Mouse (Mus musculus): ENCODE data around the gene Tgoln1.
A peak's percentile ranks its signal among the peaks of the same experiment; 100 is the strongest.

Gene Tgoln1

GRCm38 (mm10) chr6:72597083-72597874 is 19.5 kb downstream of the Tgoln1 start:
- DNase-seq (ENCODE audit: low read depth, low spot score), result peak; percentile 18

DNA sequence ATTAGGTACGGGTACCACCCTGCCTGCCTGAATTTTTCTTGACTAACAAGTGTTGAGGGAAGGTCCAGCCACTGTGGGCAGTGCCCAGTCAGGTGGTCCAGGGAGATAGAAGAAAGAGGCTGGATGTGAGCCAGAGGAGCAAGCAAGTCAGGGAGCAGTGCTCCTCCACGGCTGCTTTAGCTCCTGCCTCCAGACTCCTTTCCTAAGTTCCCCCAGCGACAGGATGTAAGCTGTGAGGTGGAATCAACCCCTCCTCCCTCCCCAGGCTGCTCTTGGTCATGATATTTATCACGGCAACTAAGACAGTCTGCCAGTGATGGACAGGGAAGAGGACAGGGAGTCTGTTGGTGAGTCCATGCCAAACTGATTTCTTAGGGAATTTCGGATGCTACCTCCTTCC is 22.9 kb downstream of the Tgoln1 start:
- DNase-seq (ENCODE audit: low read depth, low spot score), result no peak

- DNase-seq (ENCODE audit: low read depth, low spot score), result no peak
Observed at GRCm38 (mm10) chr6:72593011-72593803, 23.6 kb downstream of the Tgoln1 start.

GRCm38 (mm10) chr6:72590111-72590510 is 26.7 kb downstream of the Tgoln1 start:
- DNase-seq (ENCODE audit: low read depth, low spot score), result no peak

DNA sequence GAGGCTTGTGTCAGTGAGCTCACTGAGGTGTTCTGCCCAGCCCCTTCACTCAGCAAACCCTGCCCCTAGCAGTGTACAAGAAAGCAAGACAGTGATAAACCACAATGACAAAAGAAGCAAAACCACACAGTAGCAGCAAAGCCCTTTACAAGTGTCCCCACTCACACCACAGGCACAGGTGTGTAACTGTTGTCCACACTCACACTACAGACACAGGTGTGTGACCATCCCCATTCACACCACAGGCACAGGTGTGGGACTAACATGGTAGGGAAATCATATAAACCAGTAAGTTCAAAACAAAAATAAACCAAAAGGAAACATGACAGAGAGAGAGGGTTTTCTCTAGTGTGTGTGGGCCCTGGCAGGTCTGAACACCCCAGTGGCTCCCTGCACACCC is 28.5 kb downstream of the Tgoln1 start:
- no peak for DNase-seq (ENCODE audit: low read depth, low spot score)

DNA sequence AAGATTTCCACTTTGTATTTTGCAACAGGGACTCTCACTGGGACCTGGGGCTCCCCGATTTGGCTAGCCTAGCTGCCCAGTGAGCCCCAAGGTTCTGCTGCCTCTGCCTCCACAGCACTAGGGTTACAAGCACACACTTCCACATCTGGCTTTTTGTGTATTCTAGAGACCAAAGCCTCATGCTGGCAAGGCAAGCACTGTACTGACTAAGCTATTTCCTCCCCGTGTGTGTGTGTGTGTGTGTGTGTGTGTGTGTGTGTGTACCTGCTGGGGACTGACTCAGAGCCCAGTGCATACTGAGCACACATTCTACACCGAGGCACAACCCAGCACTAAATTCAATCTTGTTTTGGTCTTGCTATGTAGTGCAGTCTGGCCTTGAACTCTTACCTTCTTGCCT is 30.1 kb downstream of the Tgoln1 start:
- no peak for DNase-seq (ENCODE audit: low read depth, low spot score)

- DNase-seq (ENCODE audit: low read depth, low spot score), result no peak
Observed at GRCm38 (mm10) chr6:72584154-72584553, 32.6 kb downstream of the Tgoln1 start.

DNA sequence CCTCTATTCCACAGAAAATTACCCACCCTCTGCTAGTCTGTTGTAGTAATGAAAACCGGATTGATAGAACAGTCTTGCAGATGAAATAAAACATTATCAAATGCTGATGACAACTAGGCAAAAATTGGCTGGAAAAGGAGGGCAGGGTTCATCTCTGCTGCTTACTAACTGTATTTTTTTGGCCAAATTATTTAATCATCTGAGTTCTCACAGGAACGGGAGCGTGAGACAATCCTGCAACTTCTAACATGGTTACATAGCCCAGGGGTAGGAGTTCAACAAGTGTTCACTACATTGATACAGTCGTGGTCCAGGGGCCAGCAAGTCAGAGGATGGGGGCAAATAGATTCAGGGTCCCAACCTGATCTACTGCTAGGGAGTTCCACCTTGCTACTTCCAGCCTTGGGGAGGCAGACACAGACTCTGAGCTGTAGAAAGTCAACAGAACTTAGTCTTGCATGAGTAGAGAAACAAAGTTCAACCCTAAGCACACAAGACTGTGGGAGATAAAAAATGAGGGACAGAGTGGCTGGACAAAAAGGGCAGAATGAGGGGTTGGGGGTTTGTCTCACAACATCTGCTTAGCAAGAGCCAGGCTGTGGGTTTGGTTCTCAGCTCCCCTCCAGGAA is 33.5 kb downstream of the Tgoln1 start:
- no peak for DNase-seq (ENCODE audit: low read depth, low spot score)

GRCm38 (mm10) chr6:72581625-72582382 is 35.0 kb downstream of the Tgoln1 start:
- no peak for DNase-seq (ENCODE audit: low read depth, low spot score)

DNA sequence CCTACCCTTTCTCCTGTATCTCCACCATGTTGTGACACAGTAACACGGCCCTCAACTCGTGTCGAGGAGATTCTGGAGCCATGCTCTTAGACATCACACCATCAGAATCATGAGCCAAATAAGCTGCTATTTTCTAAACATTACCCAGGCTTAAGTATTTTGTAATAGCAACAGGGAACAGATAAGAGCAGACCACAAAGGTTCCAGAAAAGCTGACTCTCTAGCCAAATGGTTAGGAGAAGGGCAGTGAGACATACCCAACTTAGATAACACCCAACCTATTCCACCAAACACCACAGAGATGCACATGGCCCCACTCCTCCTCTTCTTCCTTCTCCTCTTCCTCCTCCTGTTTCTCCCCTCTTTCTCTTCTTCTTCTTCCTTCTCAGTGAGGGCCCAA is 40.8 kb downstream of the Tgoln1 start:
- no peak for DNase-seq (ENCODE audit: low read depth, low spot score)

- DNase-seq (ENCODE audit: low read depth, low spot score), result no peak
Observed at GRCm38 (mm10) chr6:72571826-72572225, 45.0 kb downstream of the Tgoln1 start.

- DNase-seq (ENCODE audit: low read depth, low spot score), result no peak
Observed at GRCm38 (mm10) chr6:72570644-72571397, 46.0 kb downstream of the Tgoln1 start.

GRCm38 (mm10) chr6:72568736-72569135 is 48.1 kb downstream of the Tgoln1 start:
- DNase-seq (ENCODE audit: low read depth, low spot score), result no peak

DNA sequence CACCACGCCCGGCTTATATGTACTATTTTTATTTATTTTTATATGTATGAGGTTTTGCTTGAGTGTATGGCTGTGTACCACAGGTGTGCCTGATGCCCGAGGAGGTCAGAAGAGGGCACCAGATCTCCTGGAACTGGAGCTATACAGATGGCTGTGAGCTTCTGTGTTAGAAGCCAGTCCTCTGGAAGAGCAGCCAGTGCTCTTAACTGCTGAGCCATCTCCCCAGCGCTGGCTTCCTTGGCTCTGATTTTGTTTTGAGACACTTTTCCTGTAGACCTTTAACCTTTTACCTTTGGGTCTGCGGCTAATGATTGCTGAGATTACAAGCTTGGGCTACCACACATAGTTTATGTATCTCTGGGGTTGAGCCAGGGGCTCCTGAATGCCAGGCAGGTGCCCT is 49.3 kb downstream of the Tgoln1 start:
- DNase-seq (ENCODE audit: low read depth, low spot score), result no peak

GRCm38 (mm10) chr6:72566044-72566443 is 50.8 kb downstream of the Tgoln1 start:
- DNase-seq (ENCODE audit: low read depth, low spot score), result peak; percentile 91

- no peak for DNase-seq (ENCODE audit: low read depth, low spot score)
Observed at GRCm38 (mm10) chr6:72565506-72565905, 51.3 kb downstream of the Tgoln1 start.

DNA sequence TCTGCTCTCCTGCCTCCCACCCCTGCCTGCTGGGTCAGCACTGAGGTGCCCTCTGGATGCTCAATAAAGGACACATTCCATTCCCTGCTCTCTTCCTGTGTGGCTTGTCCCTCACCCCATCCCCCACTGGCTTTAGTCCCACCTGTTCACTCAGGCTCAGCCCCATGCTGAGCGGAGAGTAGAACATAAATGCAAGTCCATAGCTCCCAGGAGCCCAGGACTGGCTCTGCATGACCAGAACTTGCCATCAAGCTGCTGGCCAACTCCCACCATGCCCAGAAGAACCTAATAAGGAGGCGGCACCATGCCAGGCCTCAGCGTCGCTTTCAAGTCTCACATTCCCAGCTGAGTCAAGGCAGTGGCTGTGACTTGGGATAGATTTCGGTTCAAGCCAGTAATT is 53.9 kb downstream of the Tgoln1 start:
- no peak for DNase-seq (ENCODE audit: low read depth, low spot score)

DNA sequence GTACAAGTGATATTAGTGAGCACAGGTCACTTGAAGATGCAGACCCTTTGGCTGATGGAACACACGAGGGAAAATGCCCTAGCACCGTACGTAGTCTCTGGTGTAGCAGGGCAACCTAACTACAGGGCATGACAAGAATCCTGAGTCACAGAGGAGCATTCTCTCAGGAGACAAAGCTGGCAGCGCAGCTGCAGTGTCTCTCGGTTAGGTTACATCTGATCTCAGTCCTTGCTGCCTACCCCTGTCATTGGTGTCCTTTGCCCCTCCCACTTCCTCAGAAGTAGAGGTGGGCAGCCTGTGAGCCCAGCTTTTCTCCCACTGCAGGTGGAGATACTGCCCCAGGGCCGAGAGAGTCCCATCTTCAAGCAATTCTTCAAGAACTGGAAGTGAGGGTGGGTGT is 54.3 kb downstream of the Tgoln1 start:
- DNase-seq (ENCODE audit: low read depth, low spot score), result no peak

DNA sequence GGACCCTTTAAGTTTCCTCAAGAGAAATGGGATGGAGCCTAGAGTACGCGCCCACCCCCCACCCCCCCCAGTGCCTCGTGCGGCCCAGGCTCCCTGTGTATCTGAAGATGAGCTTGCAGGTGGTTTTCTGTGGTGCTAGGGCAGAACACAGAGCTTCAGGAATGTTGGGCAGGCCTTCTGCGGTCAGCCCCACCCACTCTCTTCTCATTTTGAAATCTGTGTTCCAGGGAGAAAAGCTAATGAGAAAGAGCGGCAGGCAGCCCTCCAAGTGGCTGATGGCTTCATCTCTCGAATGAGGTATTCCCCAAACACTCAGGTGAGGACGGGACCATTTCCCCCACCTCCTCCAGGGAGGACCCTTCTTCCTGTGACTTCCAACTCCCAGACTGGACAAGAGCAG is 56.0 kb downstream of the Tgoln1 start:
- DNase-seq (ENCODE audit: low read depth, low spot score), result no peak
